Mouse (Mus musculus) lung, embryonic 16.5 days (tissue): ENCODE measurements around the gene Trip10. TPM values are rescaled to one million over a fixed set of nuclear protein-coding genes. Genes with fewer than 3 reads are reported as not detected.

ENCODE experiments used
- ATAC-seq: fragments of 200-750 bp; cut with Nextera tagmentation; 2 replicates; pipeline ENCODE4 v1.8.0; 2017; ENCODE audit warnings: low read depth, mild to moderate bottlenecking, moderate library complexity
- H3K27ac ChIP-seq: fragments of 300-500 bp; sonication (generic); 2 replicates; pipeline ENCODE4 v1.5.1; 2014; ENCODE audit warnings: mild to moderate bottlenecking, control low read depth, low read length
- H3K27me3 ChIP-seq: fragments of 300-500 bp; sonication (generic); 2 replicates; pipeline ENCODE4 v1.6.1; 2014; ENCODE audit warnings: low read depth, low read length, mixed read lengths; ENCODE audit not compliant: control insufficient read depth, insufficient read depth
- H3K36me3 ChIP-seq: fragments of 300-500 bp; sonication (generic); 2 replicates; pipeline ENCODE4 v1.6.1; 2014; ENCODE audit warnings: low read length; ENCODE audit not compliant: control insufficient read depth, insufficient read depth
- H3K4me1 ChIP-seq: fragments of 300-500 bp; sonication (generic); replicated peaks from 2 replicates; pipeline ENCODE4 v1.6.1; 2014; ENCODE audit warnings: low read length, mixed read lengths; ENCODE audit not compliant: control insufficient read depth, insufficient read depth
- H3K4me2 ChIP-seq: fragments of 300-500 bp; sonication (generic); 2 replicates; pipeline ENCODE4 v1.6.1; 2014; ENCODE audit warnings: low read depth, low read length, control low read depth
- H3K4me3 ChIP-seq: fragments of 300-500 bp; sonication (generic); 2 replicates; pipeline ENCODE4 v1.5.1; 2014; ENCODE audit warnings: mild to moderate bottlenecking, low read length, control low read depth
- H3K9ac ChIP-seq: fragments of 300-500 bp; sonication (generic); 2 replicates; pipeline ENCODE4 v1.6.1; 2014; ENCODE audit warnings: low read length, control low read depth
- H3K9me3 ChIP-seq: fragments of 300-500 bp; sonication (generic); 2 replicates; pipeline ENCODE4 v1.6.1; 2016; ENCODE audit warnings: low read length; ENCODE audit not compliant: control insufficient read depth
- WGBS: fragments of 180-500 bp; shearing (Covaris S2); extraction: QIAGEN DNeasy Blood & Tissue Kit; methylation state at CpG from one replicate; pipeline ENCODE4 v1.1.7; 2014; 5-methylcytosine and 5-hydroxymethylcytosine counted together
- polyA plus RNA-seq: library from polyadenylated mRNA; unstranded; fragments of >200 nt; fragmentation: Nextera tagmentation; extraction: Ambion mirVana; gene quantifications from 2 replicates; pipeline ENCODE4 v1.2.1, GENCODE M21; 2015

Gene Trip10
- polyA plus RNA-seq, 1 experiment from 2014 or later: 54.1 TPM

- ATAC-seq: no peak
- Histone ChIP-seq H3K36me3 (no peaks in the 10 kb centered on the region), H3K4me3 (no peak overlapping the region), H3K27ac (no peak overlapping the region), H3K9ac (no peak overlapping the region), H3K27me3 (no peaks in the 10 kb centered on the region), H3K9me3 (no peaks in the 10 kb centered on the region), H3K4me1 (peaks cover 5% of the 10 kb centered on the region; the same call in 1 of the 2 replicates), H3K4me2 (no peak overlapping the region)
- WGBS: 47% methylated on average over 9 of the region's 9 CpGs
Observed at GRCm38 (mm10) chr17:57279591-57280224, 30.5 kb downstream of the Trip10 start.

DNA sequence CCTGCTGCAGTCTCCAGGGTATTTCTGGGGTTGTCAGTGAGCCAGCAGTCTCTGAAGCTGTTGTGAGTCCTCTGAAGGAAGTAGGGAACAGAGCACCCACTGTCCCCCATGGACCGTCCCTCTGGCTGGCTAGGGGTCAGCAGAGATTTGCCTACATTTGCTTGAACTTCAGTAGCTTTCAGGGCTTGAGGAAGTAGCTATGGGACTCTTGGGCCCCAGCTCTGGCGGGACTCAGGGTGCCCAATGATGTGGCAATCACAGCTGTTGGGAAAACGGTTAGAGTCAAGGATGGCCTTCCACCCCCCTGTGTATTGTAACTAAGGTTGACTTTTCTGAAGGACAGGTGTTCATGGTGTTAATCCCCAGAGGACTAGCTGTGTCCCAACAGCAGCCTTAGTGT, 31.2 kb downstream of the Trip10 start:
- 65% methylated on average over 3 of the region's 3 CpGs for WGBS
- Histone ChIP-seq H3K9ac (no peak overlapping the region), H3K4me2 (no peak overlapping the region), H3K27ac (no peak overlapping the region), H3K4me1 (peaks cover 5% of the 10 kb centered on the region; the same call in 1 of the 2 replicates), H3K9me3 (no peaks in the 10 kb centered on the region), H3K27me3 (no peaks in the 10 kb centered on the region), H3K4me3 (no peak overlapping the region), H3K36me3 (no peaks in the 10 kb centered on the region)
- no peak for ATAC-seq

- no peak overlapping the region for H3K9ac ChIP-seq
- no peaks in the 10 kb centered on the region for H3K4me1 ChIP-seq
- H3K9me3 ChIP-seq: no peaks in the 10 kb centered on the region
- H3K27me3 ChIP-seq: no peaks in the 10 kb centered on the region
- WGBS: 60% methylated on average over 5 of the region's 5 CpGs
- H3K4me2 ChIP-seq: no peak overlapping the region
- H3K27ac ChIP-seq: no peak overlapping the region
- no peak overlapping the region for H3K4me3 ChIP-seq
- no peaks in the 10 kb centered on the region for H3K36me3 ChIP-seq
- ATAC-seq: no peak
Observed at GRCm38 (mm10) chr17:57283906-57284305, 34.7 kb downstream of the Trip10 start.

- 43% methylated on average over 2 of the region's 2 CpGs for WGBS
- no peaks in the 10 kb centered on the region for H3K9me3 ChIP-seq
Observed at GRCm38 (mm10) chr17:57285077-57285476, 35.8 kb downstream of the Trip10 start.

DNA sequence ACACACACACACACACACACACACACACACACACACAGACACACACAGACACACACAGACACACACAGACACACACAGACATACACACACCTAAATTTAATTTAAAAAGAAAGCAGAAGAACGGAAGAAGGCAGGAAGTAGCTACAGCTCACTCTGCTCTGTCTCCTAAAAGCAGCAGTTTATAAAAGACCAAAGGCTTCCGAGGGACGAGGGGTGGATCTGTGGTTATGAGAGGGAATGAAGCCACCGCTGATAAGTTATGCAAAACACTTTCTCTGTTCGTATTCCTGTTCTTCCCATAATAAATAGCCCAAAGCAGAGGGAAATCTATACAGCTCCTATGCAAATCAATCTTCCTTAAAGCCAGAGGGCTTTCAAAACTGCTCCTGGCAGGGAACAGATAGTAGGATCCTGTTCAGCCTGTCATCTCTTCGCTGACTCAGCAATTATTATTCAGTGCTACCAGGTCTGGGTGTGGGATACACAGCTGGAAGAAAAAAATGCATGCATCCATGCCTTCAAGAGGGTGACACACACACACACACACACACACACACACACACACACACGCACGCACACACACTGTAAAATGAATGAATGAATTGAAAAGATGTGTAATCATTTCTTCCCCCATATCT, 37.6 kb downstream of the Trip10 start:
- WGBS: 52% methylated on average over 8 of the region's 8 CpGs
- ATAC-seq: no peak
- Histone ChIP-seq H3K36me3 (no peaks in the 10 kb centered on the region), H3K4me1 (no peaks in the 10 kb centered on the region), H3K9me3 (no peaks in the 10 kb centered on the region), H3K27ac (no peak overlapping the region), H3K27me3 (no peaks in the 10 kb centered on the region), H3K9ac (no peak overlapping the region), H3K4me3 (no peak overlapping the region), H3K4me2 (no peak overlapping the region)

More at GRCm38 (mm10) chr17:57285077-57285476, 35.8 kb downstream of the Trip10 start:
- no peak for ATAC-seq
- Histone ChIP-seq H3K4me1 (no peaks in the 10 kb centered on the region), H3K4me2 (no peak overlapping the region), H3K9ac (no peak overlapping the region), H3K27ac (no peak overlapping the region), H3K36me3 (no peaks in the 10 kb centered on the region), H3K27me3 (no peaks in the 10 kb centered on the region), H3K4me3 (no peak overlapping the region)

- no peaks in the 10 kb centered on the region for H3K9me3 ChIP-seq
- no peak overlapping the region for H3K4me2 ChIP-seq
- no peaks in the 10 kb centered on the region for H3K36me3 ChIP-seq
- H3K9ac ChIP-seq: no peak overlapping the region
- no peak for ATAC-seq
- H3K4me3 ChIP-seq: no peak overlapping the region
- no peaks in the 10 kb centered on the region for H3K4me1 ChIP-seq
- 73% methylated on average over 5 of the region's 5 CpGs for WGBS
- H3K27ac ChIP-seq: no peak overlapping the region
- no peaks in the 10 kb centered on the region for H3K27me3 ChIP-seq
Observed at GRCm38 (mm10) chr17:57289252-57289651, 40.0 kb downstream of the Trip10 start.

GRCm38 (mm10) chr17:57290001-57290670, 40.9 kb downstream of the Trip10 start:
- Histone ChIP-seq H3K4me3 (no peak overlapping the region), H3K27me3 (no peaks in the 10 kb centered on the region), H3K27ac (peak overlapping the region; percentile 47), H3K9me3 (no peaks in the 10 kb centered on the region), H3K4me2 (no peak overlapping the region), H3K9ac (no peak overlapping the region), H3K36me3 (no peaks in the 10 kb centered on the region), H3K4me1 (no peaks in the 10 kb centered on the region)
- WGBS: 72% methylated on average over 9 of the region's 9 CpGs
- peak; percentile 69 for ATAC-seq

DNA sequence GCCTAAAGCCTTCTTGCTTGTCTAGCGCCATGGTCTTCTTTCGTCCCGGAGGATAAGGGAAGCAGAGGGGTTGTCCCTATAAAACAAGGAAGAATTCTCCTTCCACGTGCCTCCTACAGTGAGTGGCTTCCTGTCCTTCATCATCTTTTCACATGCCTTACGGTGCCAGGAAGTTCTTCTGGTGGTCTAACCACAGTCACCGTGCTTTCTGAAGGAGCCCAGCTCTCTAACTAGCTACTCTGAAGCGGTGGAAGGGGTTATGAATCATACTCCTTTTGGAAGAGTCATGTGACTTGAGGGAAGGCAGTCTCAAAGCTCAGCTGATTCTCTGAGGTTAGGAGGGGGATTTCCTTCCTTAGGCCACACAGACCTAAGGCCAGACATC, 41.4 kb downstream of the Trip10 start:
- no peaks in the 10 kb centered on the region for H3K27me3 ChIP-seq
- no peaks in the 10 kb centered on the region for H3K36me3 ChIP-seq
- H3K4me1 ChIP-seq: no peaks in the 10 kb centered on the region
- H3K27ac ChIP-seq: peak overlapping the region; percentile 47; the same call in 1 of the 2 replicates
- H3K9me3 ChIP-seq: no peaks in the 10 kb centered on the region
- ATAC-seq: no peak
- H3K4me3 ChIP-seq: no peak overlapping the region
- H3K9ac ChIP-seq: no peak overlapping the region
- H3K4me2 ChIP-seq: no peak overlapping the region
- 67% methylated on average over 7 of the region's 7 CpGs for WGBS

DNA sequence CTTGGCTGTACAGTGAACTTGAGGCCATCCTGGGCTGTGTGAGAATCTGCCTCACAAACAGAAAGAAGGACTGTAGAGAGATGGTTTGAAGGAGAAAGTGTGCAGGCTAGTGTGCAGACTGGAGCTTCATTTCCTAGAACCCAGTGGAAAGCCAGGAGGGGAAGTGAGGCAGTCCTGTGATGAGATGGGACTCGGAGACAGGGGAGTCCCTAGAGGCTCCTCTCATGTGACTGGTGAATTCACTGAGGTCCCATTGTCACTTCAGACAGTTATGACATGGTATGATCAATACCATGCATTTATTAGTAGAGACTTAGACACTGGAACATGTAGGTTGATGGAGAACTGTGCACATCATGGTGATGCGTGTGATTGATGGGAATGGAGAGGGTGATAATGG, 43.0 kb downstream of the Trip10 start:
- Histone ChIP-seq H3K36me3 (no peaks in the 10 kb centered on the region), H3K27me3 (no peaks in the 10 kb centered on the region), H3K9ac (no peak overlapping the region), H3K4me1 (no peaks in the 10 kb centered on the region), H3K4me3 (no peak overlapping the region), H3K27ac (no peak overlapping the region), H3K9me3 (no peaks in the 10 kb centered on the region), H3K4me2 (no peak overlapping the region)
- WGBS: 88% methylated on average over 2 of the region's 2 CpGs
- no peak for ATAC-seq
